Mouse (Mus musculus) layer of hippocampus, postnatal 14 days (tissue): ENCODE data around the gene Gps1. TPM values are rescaled to one million over a fixed set of nuclear protein-coding genes. Genes with fewer than 3 reads are reported as not detected.

ENCODE experiments used
- total RNA-seq, 2 experiments: library from RNA; stranded (reverse); gene quantifications; 2 replicates each; pipeline ENCODE4 v1.2.3; 2021

Gps1 gene
- total RNA-seq, 2 experiments from 2014 or later = 137 to 138 TPM

Other genes with a start within 250 kb of the Gps1 start
- 10 to 100 TPM; 86.1 to 89.0 TPM for gene Mcrip1, start 234.5 kb upstream of the Gps1 start, total RNA-seq
- gene Ppp1r27, start 233.1 kb upstream of the Gps1 start, total RNA-seq = not detected
- 100 to 1,000 TPM; 142 to 157 TPM for gene P4hb, start 211.0 kb upstream of the Gps1 start, total RNA-seq
- 100 to 1,000 TPM; 366 to 384 TPM for gene Arhgdia, start 202.6 kb upstream of the Gps1 start, total RNA-seq
- gene Alyref, start 185.9 kb upstream of the Gps1 start, total RNA-seq = 10 to 100 TPM; 69.3 to 77.0 TPM
- 10 to 100 TPM; 88.0 to 96.5 TPM for gene Anapc11, start 185.9 kb upstream of the Gps1 start, total RNA-seq
- 1 to 10 TPM; 2.3 to 2.7 TPM for gene Npb, start 175.8 kb upstream of the Gps1 start, total RNA-seq
- gene Pcyt2, start 166.3 kb upstream of the Gps1 start, total RNA-seq = 100 to 1,000 TPM; 150 TPM
- 10 to 100 TPM; 35.0 to 35.4 TPM for gene Sirt7, start 159.0 kb upstream of the Gps1 start, total RNA-seq
- gene Mafg, start 150.7 kb upstream of the Gps1 start, total RNA-seq = 10 to 100 TPM; 85.5 to 89.8 TPM
- 1 to 10 TPM; 4.7 to 5.1 TPM for gene Pycr1, start 140.5 kb upstream of the Gps1 start, total RNA-seq
- 1 to 10 TPM; 3.0 to 3.5 TPM for gene Myadml2, start 136.1 kb upstream of the Gps1 start, total RNA-seq
- gene Notum, start 123.1 kb upstream of the Gps1 start, total RNA-seq = 10 to 100 TPM in 1 of 2 experiments, 1 to 10 TPM in 1; 7.9 to 10.2 TPM
- gene Aspscr1, start 111.3 kb upstream of the Gps1 start, total RNA-seq = 10 to 100 TPM; 54.2 to 58.9 TPM
- 10 to 100 TPM; 26.8 to 28.9 TPM for gene Cenpx, start 70.5 kb upstream of the Gps1 start, total RNA-seq
- gene Lrrc45, start 70.3 kb upstream of the Gps1 start, total RNA-seq = 10 to 100 TPM; 56.0 to 58.2 TPM
- gene Rac3, start 62.8 kb upstream of the Gps1 start, total RNA-seq = 10 to 100 TPM; 83.9 to 98.6 TPM
- 10 to 100 TPM; 10.4 to 12.0 TPM for gene Dcxr, start 57.0 kb upstream of the Gps1 start, total RNA-seq
- 1 to 10 TPM; 2.1 to 2.2 TPM for gene Cbr2, start 52.2 kb upstream of the Gps1 start, total RNA-seq
- 10 to 100 TPM; 16.1 to 21.9 TPM for gene Hmga1b, start 21.5 kb upstream of the Gps1 start, total RNA-seq
- 10 to 100 TPM; 79.0 to 81.2 TPM for gene Rfng, start 65 bp upstream of the Gps1 start, total RNA-seq
- 10 to 100 TPM; 40.1 to 45.5 TPM for gene Dus1l, start 12.1 kb downstream of the Gps1 start, total RNA-seq
- 100 to 1,000 TPM; 223 to 257 TPM for gene Fasn, start 40.3 kb downstream of the Gps1 start, total RNA-seq
- 1 to 10 TPM; 5.7 to 7.8 TPM for gene Ccdc57, start 148.6 kb downstream of the Gps1 start, total RNA-seq
- gene Slc16a3, start 164.2 kb downstream of the Gps1 start, total RNA-seq = 1 to 10 TPM; 2.1 to 3.3 TPM
- gene Csnk1d, start 207.1 kb downstream of the Gps1 start, total RNA-seq = 100 to 1,000 TPM; 123 to 126 TPM